Mouse (Mus musculus) adrenal gland (tissue): ENCODE results near the gene Brix1.
"Not testable (repeated sequence)": the region's sequence is repeated elsewhere in the genome, so short reads cannot be mapped to it uniquely, and the experiment has no call there.

Source experiments
- intact Hi-C: fragments of 180-260 bp; cut with DNase I; formaldehyde crosslinking; loops from one replicate; pipeline ENCODE4 v1.15.1; 2025
- long read RNA-seq, 2 experiments: library from polyadenylated mRNA; unstranded; transcript quantifications; one replicate each; pipeline ENCODE4 v2.0.0; 2020; ENCODE audit warnings: borderline replicate concordance in 1 of 2; ENCODE audit not compliant: insufficient replicate concordance in 1 of 2

Gene Brix1
- long read RNA-seq, experiment 1, transcript Brix1-201 (10 exons, 2,664 nt): major isoform, 110 of 117 reads
- long read RNA-seq, experiment 1, partial matches to known transcripts: 2 of 117 reads
- long read RNA-seq, experiment 1, other reads (novel, unspliced or antisense): 5 of 117 reads
- long read RNA-seq, experiment 2, transcript Brix1-201 (10 exons, 2,664 nt): major isoform, 101 of 108 reads
- long read RNA-seq, experiment 2, partial matches to known transcripts: 4 of 108 reads
- long read RNA-seq, experiment 2, other reads (novel, unspliced or antisense): 3 of 108 reads

GRCm38 (mm10) chr15:10485484-10486364 lies at the start of gene Brix1, which contains the start of gene Rad1:
Brix1 (minus strand) TSS chr15:10485947.
Rad1 (plus strand) TSS chr15:10486018.
- intact Hi-C loops: no loop called here

- intact Hi-C loops: no loop called here
These were observed 48.8 kb upstream of the Brix1 start for GRCm38 (mm10) chr15:10534591-10534990.

- intact Hi-C loops: not testable (repeated sequence)
These were observed 47.6 kb upstream of the Brix1 start for GRCm38 (mm10) chr15:10533361-10533760.

- intact Hi-C loops: no loop called here
These were observed 45.6 kb upstream of the Brix1 start for GRCm38 (mm10) chr15:10531352-10531751.

GRCm38 (mm10) chr15:10525896-10526295 lies 40.1 kb upstream of the Brix1 start:
- intact Hi-C loops: no loop called here

- intact Hi-C loops: no loop called here
These were observed 29.4 kb upstream of the Brix1 start for GRCm38 (mm10) chr15:10515166-10515565.

GRCm38 (mm10) chr15:10506099-10506498 lies 20.4 kb upstream of the Brix1 start:
- intact Hi-C loops: no loop called here

GRCm38 (mm10) chr15:10500838-10501719 lies 15.3 kb upstream of the Brix1 start:
- intact Hi-C loops: loop anchor here (2.0 to 5.0 kb wide), 4 partner anchors 81 to 400 kb away; partner anchors contain the start of gene Rai14

- intact Hi-C loops: loop anchor here (2.0 to 5.0 kb wide), 4 partner anchors 82 to 401 kb away; partner anchors contain the start of gene Rai14
These were observed 14.3 kb upstream of the Brix1 start for GRCm38 (mm10) chr15:10500035-10500434.

- intact Hi-C loops: no loop called here
These were observed 13.8 kb upstream of the Brix1 start for GRCm38 (mm10) chr15:10499593-10499992.

- intact Hi-C loops: not testable (repeated sequence)
These were observed 10.9 kb upstream of the Brix1 start for GRCm38 (mm10) chr15:10496696-10497095.

- intact Hi-C loops: no loop called here
These were observed 10.2 kb upstream of the Brix1 start for GRCm38 (mm10) chr15:10495944-10496343.

GRCm38 (mm10) chr15:10490101-10490500 lies 4.4 kb upstream of the Brix1 start:
- intact Hi-C loops: no loop called here

- intact Hi-C loops: no loop called here
These were observed 1.5 kb upstream of the Brix1 start for GRCm38 (mm10) chr15:10487246-10487645.

- intact Hi-C loops: no loop called here
These were observed 655 bp upstream of the Brix1 start for GRCm38 (mm10) chr15:10486365-10486839.

- intact Hi-C loops: no loop called here
These were observed 14.8 kb downstream of the Brix1 start for GRCm38 (mm10) chr15:10470941-10471340.

- intact Hi-C loops: no loop called here
These were observed 15.5 kb downstream of the Brix1 start, which contains the start of gene Dnajc21 for GRCm38 (mm10) chr15:10470151-10470831. Dnajc21 (minus strand) TSS chr15:10470516.

GRCm38 (mm10) chr15:10469641-10470150 lies 16.1 kb downstream of the Brix1 start:
- intact Hi-C loops: no loop called here

- intact Hi-C loops: no loop called here
These were observed 17.0 kb downstream of the Brix1 start for GRCm38 (mm10) chr15:10468761-10469160.

- intact Hi-C loops: no loop called here
These were observed 21.1 kb downstream of the Brix1 start for GRCm38 (mm10) chr15:10464678-10465077.
